Mouse (Mus musculus) monocyte, adult 2 months (primary cell): ENCODE measurements around the gene Gm17467.
"Not testable (repeated sequence)": the region's sequence is repeated elsewhere in the genome, so short reads cannot be mapped to it uniquely, and the experiment has no call there.

Source experiments
- DNase-seq, 2 experiments: peaks; one replicate each; pipeline ENCODE4 v3.0.0; 2022; ENCODE audit warnings: low spot score in 2 of 2, low read depth in 1 of 2

Gm17467 gene

DNA sequence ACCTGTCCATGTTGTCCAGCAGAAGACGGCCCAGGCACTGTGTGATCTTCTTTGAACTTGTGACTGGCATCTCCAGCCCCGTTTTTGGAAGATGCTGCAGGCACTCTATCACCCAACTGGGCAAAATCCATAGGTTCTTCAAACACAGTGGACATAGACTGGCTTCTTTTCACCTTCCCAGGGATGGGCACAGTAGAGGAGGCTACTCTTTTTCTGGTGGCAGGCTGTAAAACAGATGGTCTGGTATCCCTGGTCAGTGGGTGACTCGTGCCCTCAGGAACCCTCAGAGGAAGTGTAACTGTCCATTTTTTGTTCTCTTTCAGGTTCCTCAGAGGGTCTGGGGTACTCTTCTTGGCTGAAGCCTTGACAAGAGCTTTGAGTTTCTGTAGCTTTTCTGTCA is at the start of gene Gm17467:
Gene Gm17467, minus strand, starts transcription at position 101 of the 400 bp plus-strand sequence.
- DNase-seq = not testable (repeated sequence)
